Mouse (Mus musculus) liver, postnatal 0 days (tissue): ENCODE data around the gene Orm1.

Source experiments
- CTCF ChIP-seq: sonication (generic); IDR thresholded peaks from 2 replicates; pipeline ENCODE4 v1.5.1; 2016; ENCODE audit warnings: antibody characterized with exemption, low read depth
- EP300 ChIP-seq: IDR thresholded peaks from 2 replicates; pipeline ENCODE4 v1.6.1; 2016; ENCODE audit warnings: antibody characterized with exemption, low read depth, mild to moderate bottlenecking

GRCm38 (mm10) chr4:63338414-63339076 lies 5.8 kb upstream of the Orm1 start:
- TF ChIP-seq CTCF (no peak), EP300 (no peak)
